Mouse (Mus musculus) thymus, postnatal 0 days (tissue): ENCODE measurements around the gene Ptch1. TPM values are rescaled to one million over a fixed set of nuclear protein-coding genes. Genes with fewer than 3 reads are reported as not detected.

Source experiments
- DNase-seq: peaks from one replicate; pipeline ENCODE4 v3.0.0-alpha.2; 2015; ENCODE audit warnings: low spot score
- polyA plus RNA-seq: library from polyadenylated mRNA; unstranded; fragments of >200 nt; fragmentation: Nextera tagmentation; extraction: Ambion mirVana; gene quantifications from 2 replicates; pipeline ENCODE4 v1.2.1, GENCODE M21; 2015

Gene Ptch1
- polyA plus RNA-seq, 1 experiment from 2014 or later = 6.4 TPM

DNA sequence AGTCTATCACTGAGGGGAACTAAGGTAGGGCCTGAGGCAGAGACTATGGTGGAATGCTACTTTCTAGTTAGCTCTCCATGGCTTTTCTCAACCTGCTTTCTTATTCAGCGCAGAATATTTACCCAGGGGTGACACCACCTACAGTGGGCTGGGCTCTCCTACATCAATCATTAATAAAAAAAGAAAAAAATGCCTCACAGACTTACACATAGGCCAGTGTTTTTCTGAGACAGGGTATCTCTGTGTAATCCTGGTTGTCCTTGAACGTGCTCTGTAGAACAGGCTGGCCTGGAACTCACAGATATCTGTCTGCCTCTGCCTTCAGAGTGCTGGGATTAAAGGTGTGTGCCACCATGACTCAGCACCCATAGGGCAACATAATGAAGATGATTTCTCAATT lies 73.9 kb downstream of the Ptch1 start:
- no peak for DNase-seq

GRCm38 (mm10) chr13:63496646-63497582 lies 76.5 kb downstream of the Ptch1 start, which contains the start of gene Fancc:
Gene Fancc (minus strand): TSS chr13:63497278.
- DNase-seq = peak; percentile 35

DNA sequence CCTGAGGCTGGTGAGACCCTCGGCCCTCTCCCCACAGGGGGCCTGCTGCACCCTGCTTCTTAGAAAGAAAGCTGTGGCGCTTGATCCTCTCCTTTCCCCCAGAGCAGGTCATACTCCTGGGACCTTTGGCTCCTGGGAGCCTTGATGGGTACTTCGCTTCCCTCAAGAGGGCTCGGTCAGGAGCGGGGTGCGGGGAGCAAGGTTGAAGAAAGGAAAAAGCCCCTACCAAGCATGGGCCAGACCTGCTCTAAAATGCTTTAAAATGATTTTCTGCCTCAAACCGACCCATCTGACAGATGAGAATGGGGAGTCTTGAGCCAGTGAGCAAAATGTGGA lies 85.7 kb downstream of the Ptch1 start:
- DNase-seq = no peak

- no peak for DNase-seq
Measured at GRCm38 (mm10) chr13:63486791-63487706, 86.3 kb downstream of the Ptch1 start.

DNA sequence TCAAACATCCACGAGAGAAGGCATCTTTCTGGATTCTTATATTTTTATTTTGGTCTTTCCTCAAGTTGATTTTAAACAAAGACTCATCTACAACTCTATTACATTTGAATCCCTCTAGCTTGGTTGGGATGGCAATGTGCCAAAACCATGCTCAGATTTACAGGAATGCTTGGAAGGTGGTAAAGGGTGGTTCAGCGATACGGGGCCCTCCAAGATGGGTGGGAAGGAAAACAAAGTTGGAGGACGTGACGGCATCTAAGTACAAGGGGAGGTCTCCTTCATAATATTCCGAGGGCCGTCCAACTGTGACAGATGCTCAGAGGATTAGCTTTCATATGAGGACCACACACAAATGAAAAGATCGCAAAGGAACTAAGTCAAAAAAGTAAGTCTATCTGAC lies 98.0 kb downstream of the Ptch1 start:
- no peak for DNase-seq

Other genes starting within 250 kb of the Ptch1 start
- 15.9 and 16.8 TPM in 2 replicates for gene Fancc, start 76.3 kb downstream of the Ptch1 start, polyA plus RNA-seq
- 18.5 and 19.8 TPM in 2 replicates for gene Ercc6l2, start 241.6 kb upstream of the Ptch1 start, polyA plus RNA-seq